Mouse (Mus musculus) testis, adult 2 months (tissue): ENCODE measurements at regions not wholly inside any gene's neighbourhood (a gene's known extent, or its start where the extent isn't known, plus 50 kb on each side); places are given as distances from the start of the nearest gene placed in this dataset.

Experiments
- H3K27ac ChIP-seq: fragments of 200-500 bp; 2 replicates; pipeline ENCODE4 v1.5.1; 2012; ENCODE audit warnings: low read depth, low read length; ENCODE audit not compliant: control insufficient read depth, insufficient read depth
- H3K27me3 ChIP-seq: fragments of 200-500 bp; 2 replicates; pipeline ENCODE4 v1.6.1; 2012; ENCODE audit warnings: mild to moderate bottlenecking, low read length, moderate library complexity; ENCODE audit not compliant: control insufficient read depth, insufficient read depth
- H3K36me3 ChIP-seq: fragments of 200-500 bp; 2 replicates; pipeline ENCODE4 v1.6.1; 2012; ENCODE audit warnings: mild to moderate bottlenecking, low read length; ENCODE audit not compliant: control insufficient read depth, insufficient read depth
- H3K4me1 ChIP-seq: fragments of 200-500 bp; 2 replicates; pipeline ENCODE4 v1.6.1; 2012; ENCODE audit warnings: low read length; ENCODE audit not compliant: control insufficient read depth, insufficient read depth
- H3K4me3 ChIP-seq: fragments of 200-500 bp; 2 replicates; pipeline ENCODE4 v1.5.1; 2012; ENCODE audit warnings: low read depth, mild to moderate bottlenecking, low read length, moderate library complexity, mixed read lengths; ENCODE audit not compliant: control insufficient read depth
- CTCF ChIP-seq: fragments of 200-500 bp; IDR thresholded peaks from 2 replicates; pipeline ENCODE4 v1.5.1; 2012; ENCODE audit warnings: low read depth, mild to moderate bottlenecking, inconsistent platforms, low read length, moderate library complexity; ENCODE audit not compliant: control insufficient read depth, insufficient read depth, insufficient replicate concordance
- POLR2A ChIP-seq: fragments of 200-500 bp; IDR thresholded peaks from 2 replicates; pipeline ENCODE4 v1.6.1; 2012; ENCODE audit warnings: low read depth, mild to moderate bottlenecking, inconsistent platforms, low read length, moderate library complexity; ENCODE audit not compliant: control insufficient read depth

- no peak overlapping the region for H3K4me3 ChIP-seq
- H3K27me3 ChIP-seq, result no peaks in the 10 kb centered on the region
- no peak overlapping the region for H3K27ac ChIP-seq
- H3K36me3 ChIP-seq, result no peaks in the 10 kb centered on the region
- no peaks in the 10 kb centered on the region for H3K4me1 ChIP-seq
- TF ChIP-seq CTCF (no peak), POLR2A (no peak)
Observed at GRCm38 (mm10) chr2:146696277-146696676, 159.4 kb upstream of the Kiz start.

DNA sequence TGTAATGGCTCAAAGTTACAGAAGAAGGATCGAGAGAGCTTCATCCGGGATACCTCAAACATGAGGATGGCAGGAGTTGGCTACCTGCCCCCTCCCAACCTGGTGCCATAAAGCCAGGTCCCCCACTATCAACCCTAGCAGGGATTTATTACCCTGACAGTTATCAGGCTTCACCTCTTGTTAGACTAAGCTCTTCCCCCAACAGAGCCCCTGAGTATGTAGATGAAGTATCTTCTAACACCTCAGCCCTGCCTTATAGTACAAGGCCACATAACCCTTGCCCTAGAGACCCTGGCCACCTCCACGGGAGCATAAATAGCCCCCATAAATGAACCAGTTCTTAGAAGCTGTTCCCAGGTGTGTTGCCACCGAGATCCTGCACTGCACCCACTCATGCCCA is 158.9 kb upstream of the Kiz start:
- H3K36me3 ChIP-seq, result no peaks in the 10 kb centered on the region
- no peak overlapping the region for H3K4me3 ChIP-seq
- TF ChIP-seq CTCF, result no peak
- no peak for TF ChIP-seq POLR2A
- no peaks in the 10 kb centered on the region for H3K4me1 ChIP-seq
- H3K27ac ChIP-seq, result no peak overlapping the region
- no peaks in the 10 kb centered on the region for H3K27me3 ChIP-seq

DNA sequence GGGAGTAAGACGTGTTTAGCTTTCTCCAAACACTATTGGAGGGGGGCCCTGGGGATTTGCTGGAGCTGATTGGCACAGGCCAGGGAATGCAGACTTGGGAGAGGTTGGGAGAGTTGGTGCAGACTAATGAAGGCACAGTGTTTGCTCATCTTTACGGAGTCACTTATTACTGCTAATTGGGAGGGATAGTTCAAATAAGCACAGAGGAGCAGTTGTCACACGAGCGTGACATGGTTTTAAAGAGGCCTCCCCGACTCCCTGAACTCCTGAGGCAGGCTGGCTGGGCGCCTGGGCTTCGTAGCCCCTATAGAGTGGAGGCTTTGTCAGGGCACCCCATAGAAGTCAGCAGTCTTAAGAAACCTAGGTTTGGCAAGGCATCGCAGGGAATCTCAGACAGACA is 145.0 kb upstream of the Kiz start:
- H3K36me3 ChIP-seq, result no peaks in the 10 kb centered on the region
- no peak for TF ChIP-seq CTCF
- no peak for TF ChIP-seq POLR2A
- no peaks in the 10 kb centered on the region for H3K27me3 ChIP-seq
- no peak overlapping the region for H3K27ac ChIP-seq
- no peaks in the 10 kb centered on the region for H3K4me1 ChIP-seq
- H3K4me3 ChIP-seq, result no peak overlapping the region

GRCm38 (mm10) chr2:146721184-146721715 is 134.4 kb upstream of the Kiz start:
- H3K4me1 ChIP-seq, result no peaks in the 10 kb centered on the region
- TF ChIP-seq POLR2A, result no peak
- no peak for TF ChIP-seq CTCF
- no peaks in the 10 kb centered on the region for H3K36me3 ChIP-seq
- H3K27me3 ChIP-seq, result no peaks in the 10 kb centered on the region
- no peak overlapping the region for H3K27ac ChIP-seq
- no peak overlapping the region for H3K4me3 ChIP-seq

GRCm38 (mm10) chr2:146722351-146723025 is 133.2 kb upstream of the Kiz start:
- no peaks in the 10 kb centered on the region for H3K27me3 ChIP-seq
- H3K27ac ChIP-seq, result no peak overlapping the region
- no peak overlapping the region for H3K4me3 ChIP-seq
- H3K36me3 ChIP-seq, result no peaks in the 10 kb centered on the region
- TF ChIP-seq CTCF (no peak), POLR2A (no peak)
- H3K4me1 ChIP-seq, result no peaks in the 10 kb centered on the region

DNA sequence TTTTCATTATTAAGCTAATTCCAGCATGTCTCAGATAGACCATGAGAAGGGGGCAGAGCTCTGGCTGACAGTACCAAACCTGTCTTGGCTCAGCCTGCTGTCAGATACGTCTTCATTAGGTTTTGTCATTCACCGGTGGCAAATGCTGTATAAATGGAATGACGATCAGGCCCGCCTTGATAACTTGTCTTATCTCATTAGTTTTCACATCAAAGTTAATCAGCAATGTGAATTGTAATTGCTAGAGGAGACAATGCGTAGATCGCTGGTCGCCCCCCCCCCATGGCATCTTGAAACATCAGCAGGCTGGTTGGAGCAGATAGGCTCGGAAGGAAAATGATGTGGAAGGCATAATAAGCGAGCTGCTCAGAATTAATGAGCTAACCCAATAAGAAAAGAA is 132.5 kb upstream of the Kiz start:
- Histone ChIP-seq H3K27ac (no peak overlapping the region), H3K4me3 (no peak overlapping the region), H3K4me1 (no peaks in the 10 kb centered on the region), H3K36me3 (no peaks in the 10 kb centered on the region), H3K27me3 (no peaks in the 10 kb centered on the region)
- no peak for TF ChIP-seq CTCF
- no peak for TF ChIP-seq POLR2A

DNA sequence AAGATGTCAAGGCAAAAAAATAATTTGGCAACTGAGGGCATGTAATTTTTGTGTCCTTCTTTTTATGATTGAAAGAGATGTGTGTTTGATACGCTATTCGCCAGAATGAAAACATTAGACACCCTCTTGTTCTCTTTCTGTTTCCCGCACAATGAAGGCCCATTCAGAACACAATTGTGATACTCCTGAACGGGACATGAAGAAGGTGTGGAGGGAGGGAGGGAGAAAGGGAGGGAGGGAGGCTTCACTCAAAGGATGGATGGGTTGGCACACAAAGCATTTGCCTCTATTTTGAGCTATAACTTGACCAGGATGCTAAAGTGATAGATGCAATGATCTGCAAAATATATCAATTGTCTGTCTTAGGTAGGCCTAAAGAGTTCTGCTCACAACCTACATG is 132.0 kb upstream of the Kiz start:
- H3K27me3 ChIP-seq, result no peaks in the 10 kb centered on the region

More for the DNA sequence above, 132.0 kb upstream of the Kiz start:
- Histone ChIP-seq H3K27ac (no peak overlapping the region), H3K4me1 (no peaks in the 10 kb centered on the region), H3K4me3 (no peak overlapping the region), H3K36me3 (no peaks in the 10 kb centered on the region)
- TF ChIP-seq POLR2A (no peak), CTCF (no peak)
